Mouse (Mus musculus) urinary bladder, adult 2 months (tissue): ENCODE results near the gene Gm8165. TPM values are rescaled to one million over a fixed set of nuclear protein-coding genes. Genes with fewer than 3 reads are reported as not detected.
"Not testable (repeated sequence)": the region's sequence is repeated elsewhere in the genome, so short reads cannot be mapped to it uniquely, and the experiment has no call there.

Experiments used
- DNase-seq: peaks from one replicate; pipeline ENCODE4 v3.0.0; 2022; ENCODE audit warnings: low spot score
- polyA plus RNA-seq: library from polyadenylated mRNA; depleted of rRNA; stranded (reverse); fragments of >200 nt; gene quantifications from 2 replicates; pipeline ENCODE4 v1.2.3, GENCODE M21; 2012; rRNA removed

Gene Gm8165
- polyA plus RNA-seq: not detected in 2 replicates

- DNase-seq: not testable (repeated sequence)
Measured at GRCm38 (mm10) chr14:43677099-43677498, at the start of gene Gm8165. Gm8165 (minus strand) TSS chr14:43677199.

DNA sequence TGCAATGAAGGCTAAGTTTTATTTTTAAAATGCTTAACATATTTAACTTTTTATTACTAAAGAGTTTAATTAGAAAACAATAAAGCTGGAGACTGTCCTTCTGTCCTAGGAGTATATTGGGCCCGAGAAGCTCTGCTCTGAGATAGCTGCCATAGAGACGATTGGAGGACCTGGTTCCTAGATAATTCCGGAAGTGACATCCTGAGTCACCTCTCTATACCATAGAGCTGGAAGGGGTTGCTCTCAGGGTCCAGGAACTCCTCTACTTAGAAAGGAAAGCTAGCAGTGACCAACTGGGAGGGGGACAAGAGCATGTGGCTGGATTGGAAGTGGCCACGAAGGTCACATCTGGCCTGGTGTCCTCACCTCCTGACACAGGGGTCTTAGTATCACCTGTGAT lies 20.6 kb upstream of the Gm8165 start, which contains the start of gene Gm7324:
Gene Gm7324, plus strand, starts transcription at position 208 of the 400 bp plus-strand sequence.
- not testable (repeated sequence) for DNase-seq

Other genes starting within 250 kb of the Gm8165 start
- gene Gm5799, start 133.6 kb downstream of the Gm8165 start, polyA plus RNA-seq: not detected in 2 replicates
- gene Gm17654, start 98.1 kb downstream of the Gm8165 start, polyA plus RNA-seq: not detected in 2 replicates
- gene Gm10375, start 69.2 kb downstream of the Gm8165 start, polyA plus RNA-seq: not detected in 2 replicates
- 0.16 and 0.36 TPM in 2 replicates for gene Gm7324, start 20.6 kb upstream of the Gm8165 start, polyA plus RNA-seq
- not detected in 2 replicates for gene Gm16506, start 50.3 kb upstream of the Gm8165 start, polyA plus RNA-seq
- gene Gm6526, start 70.7 kb upstream of the Gm8165 start, polyA plus RNA-seq: not detected in 2 replicates
- gene Gm8180, start 107.5 kb upstream of the Gm8165 start, polyA plus RNA-seq: not detected in 2 replicates
- 0.12 TPM in 1 of 2 replicates, not detected in the other for gene Ear1, start 198.3 kb upstream of the Gm8165 start, polyA plus RNA-seq
- gene Ear10, start 246.4 kb upstream of the Gm8165 start, polyA plus RNA-seq: not detected in 2 replicates
- 4.3 and 5.7 TPM in 2 replicates for gene Gm8113, start 248.2 kb upstream of the Gm8165 start, polyA plus RNA-seq